Mouse (Mus musculus): ENCODE data around the gene Dnmt3a.

DNA sequence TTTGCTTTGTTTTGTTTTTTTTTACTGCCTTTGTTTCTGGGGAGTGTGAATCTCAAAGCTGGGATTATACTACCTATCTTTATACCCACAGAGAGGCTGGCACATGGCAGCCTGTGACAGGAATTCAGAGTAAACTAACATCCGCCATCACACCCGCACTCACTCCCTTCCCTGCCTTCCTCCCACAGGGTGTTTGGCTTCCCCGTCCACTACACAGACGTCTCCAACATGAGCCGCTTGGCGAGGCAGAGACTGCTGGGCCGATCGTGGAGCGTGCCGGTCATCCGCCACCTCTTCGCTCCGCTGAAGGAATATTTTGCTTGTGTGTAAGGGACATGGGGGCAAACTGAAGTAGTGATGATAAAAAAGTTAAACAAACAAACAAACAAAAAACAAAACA lies 101.6 kb downstream of the Dnmt3a start:
- no peak for TF ChIP-seq POLR2A (IDR thresholded peaks at IDR 0.05; ENCODE audit: borderline replicate concordance, control insufficient read depth, low read depth, low read length)
- no peak for TF ChIP-seq CTCF (IDR thresholded peaks at IDR 0.05; ENCODE audit: control insufficient read depth, insufficient read depth, low read length)
